Mouse (Mus musculus): ENCODE measurements around the gene Wapl. TPM values are rescaled to one million over a fixed set of nuclear protein-coding genes. Genes with fewer than 3 reads are reported as not detected.

Gene Wapl
- polyA plus RNA-seq, 1 experiment from 2014 or later, result 35.1 TPM

GRCm38 (mm10) chr14:34661621-34662477 is 11.9 kb upstream of the Wapl start:
- Histone ChIP-seq H3K27ac (no peak overlapping the region), H3K4me1 (replicated peaks) (peaks cover 14% of the 10 kb centered on the region), H3K9me3 (peaks cover 11% of the 10 kb centered on the region; the same call in 1 of the 2 replicates), H3K4me2 (peak overlapping the region; percentile 84), H3K36me3 (no peaks in the 10 kb centered on the region), H3K4me3 (replicated peaks) (peak overlapping the region; percentile 52), H3K27me3 (peaks cover 57% of the 10 kb centered on the region), H3K9ac (replicated peaks) (peak overlapping the region; percentile 55)
- WGBS, result under 1% methylated on average over 39 of the region's 39 CpGs
- ATAC-seq (ENCODE audit: insufficient number of reproducible peaks, insufficient read depth, low FRiP score, low TSS enrichment, low read depth), result 0 out of 2 replicates have a peak, but pooled peaks have one; percentile 26

DNA sequence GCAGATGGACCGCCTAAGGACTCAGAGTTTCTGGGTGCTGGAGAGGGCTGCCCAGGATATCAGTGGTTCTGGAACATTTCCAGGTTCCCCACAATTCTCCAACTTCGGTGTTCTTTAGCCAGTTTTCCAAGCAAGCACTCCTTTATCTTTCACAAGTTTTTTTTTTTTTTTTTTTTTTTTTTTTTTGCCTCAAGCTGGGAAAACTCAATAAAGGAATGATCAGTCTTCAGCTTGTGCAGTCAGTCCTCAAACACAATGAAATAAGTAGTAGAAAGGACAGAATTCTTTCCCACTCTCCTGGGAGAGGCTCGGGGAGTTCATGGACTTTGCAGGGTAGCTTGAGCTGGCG is 11.3 kb upstream of the Wapl start:
- 19% methylated on average over 4 of the region's 4 CpGs for WGBS
- H3K4me1 ChIP-seq (replicated peaks), result peaks cover 14% of the 10 kb centered on the region
- H3K27me3 ChIP-seq, result peaks cover 57% of the 10 kb centered on the region
- peak overlapping the region; percentile 52 for H3K4me3 ChIP-seq (replicated peaks)
- no peak for ATAC-seq (ENCODE audit: insufficient number of reproducible peaks, insufficient read depth, low FRiP score, low TSS enrichment, low read depth)
- H3K27ac ChIP-seq, result no peak overlapping the region
- no peaks in the 10 kb centered on the region for H3K36me3 ChIP-seq
- peak overlapping the region; percentile 55; the same call in 1 of the 2 replicates for H3K9ac ChIP-seq (replicated peaks)
- H3K4me2 ChIP-seq, result peak overlapping the region; percentile 84
- peaks cover 5% of the 10 kb centered on the region; the same call in 1 of the 2 replicates for H3K9me3 ChIP-seq

DNA sequence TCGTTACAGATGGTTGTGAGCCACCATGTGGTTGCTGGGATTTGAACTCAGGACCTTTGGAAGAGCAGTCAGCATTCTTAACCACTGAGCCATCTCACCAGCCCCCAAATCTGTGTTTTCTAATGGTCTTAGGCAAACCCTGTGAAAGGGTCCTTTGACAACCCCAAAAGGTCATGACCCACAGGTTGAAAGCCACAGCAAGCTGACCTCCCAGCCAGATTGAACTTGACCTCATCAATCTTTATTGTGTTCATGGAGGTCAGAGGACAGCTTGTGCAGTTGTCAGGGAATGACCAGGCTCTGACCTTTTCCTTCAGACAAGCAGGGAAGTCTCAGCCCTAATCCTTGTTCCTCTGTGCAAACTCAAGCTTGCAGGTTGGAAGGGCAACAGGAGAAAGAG is 10.3 kb upstream of the Wapl start:
- H3K4me2 ChIP-seq, result no peak overlapping the region
- WGBS, result 64% methylated on average over 1 of the region's 1 CpGs
- H3K36me3 ChIP-seq, result no peaks in the 10 kb centered on the region
- ATAC-seq (ENCODE audit: insufficient number of reproducible peaks, insufficient read depth, low FRiP score, low TSS enrichment, low read depth), result no peak
- H3K4me3 ChIP-seq (replicated peaks), result no peak overlapping the region
- no peak overlapping the region for H3K27ac ChIP-seq
- H3K9ac ChIP-seq (replicated peaks), result no peak overlapping the region
- peaks cover 57% of the 10 kb centered on the region for H3K27me3 ChIP-seq
- peaks cover 14% of the 10 kb centered on the region for H3K4me1 ChIP-seq (replicated peaks)
- H3K9me3 ChIP-seq, result peaks cover 4% of the 10 kb centered on the region; the same call in 1 of the 2 replicates

- Histone ChIP-seq H3K4me1 (replicated peaks) (peaks cover 6% of the 10 kb centered on the region; the same call in 1 of the 2 replicates), H3K27ac (no peak overlapping the region), H3K9me3 (no peaks in the 10 kb centered on the region), H3K9ac (replicated peaks) (no peak overlapping the region), H3K4me3 (replicated peaks) (no peak overlapping the region), H3K27me3 (0 out of 2 replicates have a peak, but pooled peaks cover 4% of the 10 kb centered on the region), H3K36me3 (no peaks in the 10 kb centered on the region), H3K4me2 (no peak overlapping the region)
- 60% methylated on average over 3 of the region's 3 CpGs for WGBS
- no peak for ATAC-seq (ENCODE audit: insufficient number of reproducible peaks, insufficient read depth, low FRiP score, low TSS enrichment, low read depth)
These were observed 4.6 kb upstream of the Wapl start for GRCm38 (mm10) chr14:34669082-34669481.

GRCm38 (mm10) chr14:34670256-34670655 is 3.5 kb upstream of the Wapl start:
- 45% methylated on average over 2 of the region's 2 CpGs for WGBS
- H3K4me2 ChIP-seq, result no peak overlapping the region
- no peak overlapping the region for H3K9ac ChIP-seq (replicated peaks)
- no peak overlapping the region for H3K4me3 ChIP-seq (replicated peaks)
- no peaks in the 10 kb centered on the region for H3K36me3 ChIP-seq
- ATAC-seq (ENCODE audit: insufficient number of reproducible peaks, insufficient read depth, low FRiP score, low TSS enrichment, low read depth), result no peak
- H3K4me1 ChIP-seq (replicated peaks), result peaks cover 9% of the 10 kb centered on the region; the same call in 1 of the 2 replicates
- no peaks in the 10 kb centered on the region for H3K9me3 ChIP-seq
- H3K27me3 ChIP-seq, result 0 out of 2 replicates have a peak, but pooled peaks cover 4% of the 10 kb centered on the region
- H3K27ac ChIP-seq, result no peak overlapping the region

- 1% methylated on average over 51 of the region's 52 CpGs for WGBS
- Histone ChIP-seq H3K27me3 (no peaks in the 10 kb centered on the region), H3K27ac (peak overlapping the region; percentile 96), H3K9ac (replicated peaks) (peak overlapping the region; percentile 96), H3K36me3 (peaks cover 13% of the 10 kb centered on the region), H3K4me3 (replicated peaks) (peak overlapping the region; percentile 95), H3K4me1 (replicated peaks) (peaks cover 12% of the 10 kb centered on the region), H3K9me3 (no peaks in the 10 kb centered on the region), H3K4me2 (peak overlapping the region; percentile 61)
- ATAC-seq (ENCODE audit: insufficient number of reproducible peaks, insufficient read depth, low FRiP score, low TSS enrichment, low read depth), result no peak; the same call in 1 of the 2 replicates
These were observed 582 bp downstream of the Wapl start for GRCm38 (mm10) chr14:34674229-34674791.

DNA sequence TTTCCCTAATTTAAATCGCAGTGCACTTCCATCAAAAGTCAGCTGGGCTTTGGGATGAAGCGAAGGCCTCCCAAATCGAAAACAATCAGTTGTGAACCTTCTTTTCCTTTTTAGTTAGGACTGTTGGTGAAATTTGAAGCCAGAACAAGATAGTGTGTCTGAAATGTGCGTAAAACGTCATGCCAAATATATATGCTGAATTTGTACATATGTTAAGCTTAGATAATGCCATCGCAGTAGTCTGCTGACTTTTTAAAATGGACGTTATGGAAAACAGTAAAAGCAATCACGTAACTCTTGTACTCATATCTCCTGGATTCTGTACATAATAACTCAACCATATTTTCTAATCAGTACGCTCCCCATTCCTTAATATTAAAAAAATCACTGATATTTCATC is 1.2 kb downstream of the Wapl start:
- H3K4me3 ChIP-seq (replicated peaks), result peak overlapping the region; percentile 95
- WGBS, result 27% methylated on average over 9 of the region's 9 CpGs
- peak overlapping the region; percentile 61 for H3K4me2 ChIP-seq
- ATAC-seq (ENCODE audit: insufficient number of reproducible peaks, insufficient read depth, low FRiP score, low TSS enrichment, low read depth), result no peak
- H3K27me3 ChIP-seq, result no peaks in the 10 kb centered on the region
- peaks cover 13% of the 10 kb centered on the region for H3K36me3 ChIP-seq
- peaks cover 12% of the 10 kb centered on the region for H3K4me1 ChIP-seq (replicated peaks)
- 0 out of 2 replicates have a peak overlapping the region, but pooled peaks have one; percentile 96 for H3K27ac ChIP-seq
- H3K9ac ChIP-seq (replicated peaks), result peak overlapping the region; percentile 96
- no peaks in the 10 kb centered on the region for H3K9me3 ChIP-seq

GRCm38 (mm10) chr14:34675347-34675865 is 1.7 kb downstream of the Wapl start:
- Histone ChIP-seq H3K4me2 (peak overlapping the region; percentile 61), H3K4me1 (replicated peaks) (peaks cover 12% of the 10 kb centered on the region), H3K27ac (no peak overlapping the region), H3K36me3 (peaks cover 15% of the 10 kb centered on the region), H3K9ac (replicated peaks) (no peak overlapping the region), H3K9me3 (no peaks in the 10 kb centered on the region), H3K4me3 (replicated peaks) (no peak overlapping the region; the same call in 1 of the 2 replicates), H3K27me3 (no peaks in the 10 kb centered on the region)
- ATAC-seq (ENCODE audit: insufficient number of reproducible peaks, insufficient read depth, low FRiP score, low TSS enrichment, low read depth), result no peak
- WGBS, result 73% methylated on average over 5 of the region's 5 CpGs

DNA sequence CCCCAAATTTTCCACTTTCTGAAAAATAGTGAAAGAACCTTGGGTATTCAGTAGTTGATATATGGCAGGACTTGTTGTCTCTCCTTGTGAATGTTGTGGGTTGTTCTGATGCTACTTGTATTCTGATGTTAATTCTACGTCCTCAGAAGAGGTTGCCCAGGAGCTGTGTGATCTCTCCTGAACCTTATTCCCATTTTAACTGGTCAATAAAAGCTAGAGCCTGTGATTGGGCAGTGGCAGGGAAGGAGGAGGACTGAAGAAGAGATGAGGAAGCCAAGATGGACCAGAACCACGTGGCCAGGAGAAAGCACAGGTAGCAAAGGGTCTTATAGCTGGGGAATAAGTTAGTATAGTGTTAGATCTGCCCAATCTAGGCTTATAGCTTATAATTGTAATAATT is 7.1 kb downstream of the Wapl start:
- Histone ChIP-seq H3K27ac (no peak overlapping the region), H3K4me3 (replicated peaks) (no peak overlapping the region), H3K9me3 (no peaks in the 10 kb centered on the region), H3K9ac (replicated peaks) (no peak overlapping the region), H3K4me1 (replicated peaks) (no peaks in the 10 kb centered on the region; the same call in 1 of the 2 replicates), H3K4me2 (no peak overlapping the region), H3K36me3 (peaks cover 44% of the 10 kb centered on the region), H3K27me3 (no peaks in the 10 kb centered on the region)
- WGBS, result 76% methylated on average over 2 of the region's 2 CpGs
- no peak for ATAC-seq (ENCODE audit: insufficient number of reproducible peaks, insufficient read depth, low FRiP score, low TSS enrichment, low read depth)

DNA sequence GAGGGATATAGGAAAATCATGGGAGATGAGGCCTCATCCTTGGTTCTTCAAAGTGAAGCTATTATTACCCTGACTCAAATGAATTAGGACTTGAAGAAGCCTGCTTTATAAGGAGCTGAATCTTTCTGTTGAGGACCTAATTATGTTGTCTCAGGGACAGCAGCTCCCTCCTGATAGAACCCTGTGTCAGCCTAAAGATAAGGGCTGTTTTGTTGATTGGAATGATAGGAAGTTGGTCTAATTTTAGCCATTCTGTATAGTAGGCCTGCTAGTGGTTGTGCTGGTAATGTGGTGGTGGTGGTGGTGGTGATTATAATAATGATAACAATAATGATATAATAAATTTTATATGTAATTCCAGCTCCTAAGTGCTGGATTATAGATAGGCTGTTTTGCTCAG is 11.3 kb downstream of the Wapl start:
- H3K27ac ChIP-seq, result no peak overlapping the region
- no peak for ATAC-seq (ENCODE audit: insufficient number of reproducible peaks, insufficient read depth, low FRiP score, low TSS enrichment, low read depth)
- H3K27me3 ChIP-seq, result no peaks in the 10 kb centered on the region
- H3K36me3 ChIP-seq, result peaks cover 42% of the 10 kb centered on the region
- no peaks in the 10 kb centered on the region for H3K9me3 ChIP-seq
- no peaks in the 10 kb centered on the region for H3K4me1 ChIP-seq (replicated peaks)
- H3K4me3 ChIP-seq (replicated peaks), result no peak overlapping the region
- H3K4me2 ChIP-seq, result no peak overlapping the region
- no peak overlapping the region for H3K9ac ChIP-seq (replicated peaks)

- peaks cover 56% of the 10 kb centered on the region for H3K36me3 ChIP-seq
- H3K27ac ChIP-seq, result no peak overlapping the region
- H3K9me3 ChIP-seq, result no peaks in the 10 kb centered on the region
- 92% methylated on average over 4 of the region's 4 CpGs for WGBS
- H3K9ac ChIP-seq (replicated peaks), result no peak overlapping the region
- H3K4me3 ChIP-seq (replicated peaks), result no peak overlapping the region
- ATAC-seq (ENCODE audit: insufficient number of reproducible peaks, insufficient read depth, low FRiP score, low TSS enrichment, low read depth), result no peak
- H3K27me3 ChIP-seq, result no peaks in the 10 kb centered on the region
- no peaks in the 10 kb centered on the region for H3K4me1 ChIP-seq (replicated peaks)
- no peak overlapping the region for H3K4me2 ChIP-seq
These were observed 20.2 kb downstream of the Wapl start for GRCm38 (mm10) chr14:34693970-34694369.
